Mouse (Mus musculus) G1E (cell line): ENCODE measurements at regions not wholly inside any gene's neighbourhood (a gene's known extent, or its start where the extent isn't known, plus 50 kb on each side); places are given as distances from the start of the nearest gene placed in this dataset.

Experiments
- ATAC-seq: 2 replicates; pipeline ENCODE4 v1.8.0; 2016; ENCODE audit warnings: mild to moderate bottlenecking; ENCODE audit not compliant: insufficient number of reproducible peaks, poor library complexity, low FRiP score, severe bottlenecking; ENCODE audit errors: extremely low read depth
- DNase-seq: peaks from one replicate; pipeline ENCODE4 v3.0.0; 2012; ENCODE audit warnings: low spot score
- H3K27me3 ChIP-seq: 2 replicates; pipeline ENCODE4 v1.6.1; 2012; ENCODE audit warnings: mild to moderate bottlenecking, low read length, inconsistent platforms; ENCODE audit not compliant: insufficient read depth
- H3K36me3 ChIP-seq: replicated peaks from 2 replicates; pipeline ENCODE3; 2012; ENCODE audit warnings: mild to moderate bottlenecking, inconsistent platforms
- H3K4me1 ChIP-seq: 2 replicates; pipeline ENCODE4 v1.6.1; 2012; ENCODE audit warnings: low read depth, low read length, inconsistent platforms, mixed read lengths; ENCODE audit not compliant: insufficient read depth
- H3K4me3 ChIP-seq: 2 replicates; pipeline ENCODE4 v1.5.1; 2012; ENCODE audit warnings: low read depth, mild to moderate bottlenecking, inconsistent platforms, low read length, moderate library complexity, mixed read lengths
- H3K9me3 ChIP-seq: replicated peaks from 2 replicates; pipeline ENCODE4 v1.6.1; 2012; ENCODE audit warnings: inconsistent platforms
- CTCF ChIP-seq: IDR thresholded peaks from 2 replicates; pipeline ENCODE4 v1.5.1; 2012; ENCODE audit warnings: low read depth, low read length, inconsistent platforms, mixed read lengths
- GATA1 ChIP-seq: IDR thresholded peaks from 2 replicates; pipeline ENCODE4 v1.6.1; 2012; ENCODE audit warnings: borderline replicate concordance, low read length, inconsistent platforms, mixed read lengths
- GATA2 ChIP-seq: IDR thresholded peaks from 2 replicates; pipeline ENCODE4 v1.6.1; 2012; ENCODE audit warnings: low read depth, low read length, inconsistent platforms, borderline replicate concordance
- POLR2AphosphoS5 ChIP-seq: IDR thresholded peaks from 2 replicates; pipeline ENCODE4 v1.6.1; 2012; ENCODE audit warnings: low read depth, low read length, inconsistent platforms; ENCODE audit not compliant: insufficient replicate concordance
- TAL1 ChIP-seq: conservative IDR thresholded peaks from 2 replicates; pipeline ENCODE4 v1.6.1; 2012; ENCODE audit warnings: low read depth, low read length, inconsistent platforms, mixed read lengths

GRCm38 (mm10) chr8:57113915-57114314 lies 206.9 kb upstream of the Hand2 start:
- no peaks in the 10 kb centered on the region for H3K36me3 ChIP-seq
- no peak for TF ChIP-seq GATA2
- no peaks in the 10 kb centered on the region for H3K9me3 ChIP-seq
- no peak overlapping the region for H3K4me3 ChIP-seq
- ATAC-seq (no peak), DNase-seq (no peak)
- no peaks in the 10 kb centered on the region for H3K4me1 ChIP-seq
- no peaks in the 10 kb centered on the region for H3K27me3 ChIP-seq

GRCm38 (mm10) chr8:57115303-57115702 lies 205.5 kb upstream of the Hand2 start:
- Histone ChIP-seq H3K27me3 (no peaks in the 10 kb centered on the region), H3K4me3 (no peak overlapping the region), H3K4me1 (no peaks in the 10 kb centered on the region), H3K9me3 (no peaks in the 10 kb centered on the region), H3K36me3 (no peaks in the 10 kb centered on the region)
- ATAC-seq (no peak), DNase-seq (no peak)
- TF ChIP-seq GATA1 (no peak), POLR2AphosphoS5 (no peak), TAL1 (no peak), CTCF (no peak), GATA2 (no peak)

GRCm38 (mm10) chr8:57134041-57134440 lies 186.7 kb upstream of the Hand2 start:
- DNase-seq (no peak), ATAC-seq (no peak)
- H3K4me1 ChIP-seq: no peaks in the 10 kb centered on the region
- no peak overlapping the region for H3K4me3 ChIP-seq
- peaks cover 4% of the 10 kb centered on the region; the same call in 1 of the 2 replicates for H3K27me3 ChIP-seq
- no peaks in the 10 kb centered on the region for H3K9me3 ChIP-seq
- TF ChIP-seq POLR2AphosphoS5: no peak
- no peak for TF ChIP-seq TAL1
- TF ChIP-seq GATA1: no peak
- TF ChIP-seq GATA2: no peak
- TF ChIP-seq CTCF: no peak
- no peaks in the 10 kb centered on the region for H3K36me3 ChIP-seq

GRCm38 (mm10) chr8:57134726-57135125 lies 186.1 kb upstream of the Hand2 start:
- no peak for ATAC-seq
- TF ChIP-seq GATA1: no peak
- TF ChIP-seq POLR2AphosphoS5: no peak
- no peak for TF ChIP-seq TAL1
- TF ChIP-seq CTCF: no peak
- TF ChIP-seq GATA2: no peak
- H3K36me3 ChIP-seq: no peaks in the 10 kb centered on the region
- no peak for DNase-seq
- no peaks in the 10 kb centered on the region for H3K9me3 ChIP-seq
- no peak overlapping the region for H3K4me3 ChIP-seq
- peaks cover 4% of the 10 kb centered on the region; the same call in 1 of the 2 replicates for H3K27me3 ChIP-seq
- no peaks in the 10 kb centered on the region for H3K4me1 ChIP-seq

GRCm38 (mm10) chr8:57148036-57148435 lies 172.7 kb upstream of the Hand2 start:
- Histone ChIP-seq H3K9me3 (no peaks in the 10 kb centered on the region), H3K4me3 (no peak overlapping the region), H3K4me1 (no peaks in the 10 kb centered on the region), H3K36me3 (no peaks in the 10 kb centered on the region), H3K27me3 (no peaks in the 10 kb centered on the region)
- ATAC-seq: no peak
- DNase-seq: no peak
- no peak for TF ChIP-seq GATA1
- no peak for TF ChIP-seq TAL1
- TF ChIP-seq CTCF: no peak
- no peak for TF ChIP-seq POLR2AphosphoS5
- no peak for TF ChIP-seq GATA2

GRCm38 (mm10) chr8:57191153-57191552 lies 129.6 kb upstream of the Hand2 start:
- no peak for ATAC-seq
- no peaks in the 10 kb centered on the region for H3K36me3 ChIP-seq
- H3K9me3 ChIP-seq: no peaks in the 10 kb centered on the region
- DNase-seq: no peak
- H3K27me3 ChIP-seq: no peaks in the 10 kb centered on the region
- TF ChIP-seq TAL1 (no peak), CTCF (no peak), GATA1 (no peak), POLR2AphosphoS5 (no peak), GATA2 (no peak)
- H3K4me3 ChIP-seq: no peak overlapping the region
- no peaks in the 10 kb centered on the region for H3K4me1 ChIP-seq

- no peaks in the 10 kb centered on the region for H3K9me3 ChIP-seq
- ATAC-seq: no peak
- no peaks in the 10 kb centered on the region for H3K4me1 ChIP-seq
- TF ChIP-seq GATA2 (no peak), TAL1 (no peak), GATA1 (no peak), POLR2AphosphoS5 (no peak), CTCF (no peak)
- no peaks in the 10 kb centered on the region for H3K27me3 ChIP-seq
- H3K4me3 ChIP-seq: no peak overlapping the region
- no peak for DNase-seq
- no peaks in the 10 kb centered on the region for H3K36me3 ChIP-seq
These were observed 120.5 kb upstream of the Hand2 start for GRCm38 (mm10) chr8:57200280-57200679.
